ENCODE assay signal across 8 mouse cellular contexts in genomic region chr12:8921394-8922368, GRCm38 (mm10). TPM values are rescaled to one million over a fixed set of nuclear protein-coding genes. Genes with fewer than 3 reads are reported as not detected.
DNase-seq lines count a peak whose midpoint lies in the region; ATAC-seq and TF ChIP-seq lines count a peak whose summit lies in the region.

Gene Laptm4a (plus strand): TSS chr12:8921664.

- ATAC-seq in forebrain, embryonic 12.5 days (ENCODE audit: low FRiP score): peak; percentile 99
- ATAC-seq in heart, postnatal 0 days (ENCODE audit: insufficient read depth, low read depth): peak; percentile 98
- ATAC-seq in liver, embryonic 16.5 days (ENCODE audit: low read depth): peak; percentile 96
- ATAC-seq in neural tube, embryonic 13.5 days (ENCODE audit: low read depth): peak; percentile 98

- peaks cover 25% of the 10 kb centered on the region for H3K36me3 ChIP-seq in E14TG2a.4 (ENCODE audit: insufficient read depth, low read length)
- peaks cover 19% of the 10 kb centered on the region; the same call in 1 of the 2 replicates for H3K36me3 ChIP-seq in forebrain, embryonic 12.5 days (replicated peaks)
- peaks cover 7% of the 10 kb centered on the region; the same call in 1 of the 2 replicates for H3K36me3 ChIP-seq in heart, postnatal 0 days (replicated peaks; ENCODE audit: control insufficient read depth, insufficient read depth, low read length)
- no peaks in the 10 kb centered on the region for H3K36me3 ChIP-seq in liver, embryonic 16.5 days (ENCODE audit: control insufficient read depth, insufficient read depth)
- 0 out of 2 replicates have a peak, but pooled peaks cover 4% of the 10 kb centered on the region for H3K36me3 ChIP-seq in neural tube, embryonic 13.5 days
- no peaks in the 10 kb centered on the region; the same call in 1 of the 2 replicates for H3K36me3 ChIP-seq in testis, adult 2 months (ENCODE audit: control insufficient read depth, insufficient read depth, low read length)

- under 1% methylated on average over 73 of the region's 73 CpGs for WGBS in forebrain, embryonic 12.5 days
- WGBS in heart, postnatal 0 days: under 1% methylated on average over 73 of the region's 73 CpGs
- WGBS in liver, embryonic 16.5 days (ENCODE audit: insufficient replicate concordance): under 1% methylated on average over 73 of the region's 73 CpGs
- WGBS in neural tube, embryonic 13.5 days: under 1% methylated on average over 73 of the region's 73 CpGs

- peak; percentile 88 for TF ChIP-seq POLR2A in testis, adult 2 months (IDR thresholded peaks at IDR 0.05; ENCODE audit: control insufficient read depth, low read depth, low read length)

- H3K4me1 ChIP-seq in E14TG2a.4 (replicated peaks; ENCODE audit: low read depth, low read length): peaks cover 58% of the 10 kb centered on the region
- peaks cover 24% of the 10 kb centered on the region for H3K4me1 ChIP-seq in forebrain, embryonic 12.5 days
- peaks cover 26% of the 10 kb centered on the region for H3K4me1 ChIP-seq in heart, postnatal 0 days (ENCODE audit: control insufficient read depth, insufficient read depth)
- H3K4me1 ChIP-seq in liver, embryonic 16.5 days (ENCODE audit: control insufficient read depth, low read depth, low read length): peaks cover 25% of the 10 kb centered on the region
- H3K4me1 ChIP-seq in neural tube, embryonic 13.5 days (replicated peaks): peaks cover 41% of the 10 kb centered on the region
- H3K4me1 ChIP-seq in testis, adult 2 months (ENCODE audit: control insufficient read depth, insufficient read depth, low read length): peaks cover 4% of the 10 kb centered on the region; the same call in 1 of the 2 replicates

- peak within 1 kb of the TSS; percentile 97 for H3K27ac ChIP-seq in forebrain, embryonic 12.5 days
- H3K27ac ChIP-seq in heart, postnatal 0 days (ENCODE audit: low read depth): peak within 1 kb of the TSS; percentile 99
- H3K27ac ChIP-seq in liver, embryonic 16.5 days (ENCODE audit: low read length): peak within 1 kb of the TSS; percentile 95
- peak within 1 kb of the TSS; percentile 97 for H3K27ac ChIP-seq in neural tube, embryonic 13.5 days (replicated peaks)
- peak within 1 kb of the TSS; percentile 99 for H3K27ac ChIP-seq in testis, adult 2 months (ENCODE audit: control insufficient read depth, insufficient read depth, low read depth, low read length)

- peak; percentile 56; the same call in 1 of the 2 replicates for TF ChIP-seq EP300 in heart, postnatal 0 days (IDR thresholded peaks at IDR 0.05; ENCODE audit: low read depth)

- peak within 1 kb of the TSS; percentile 96 for H3K4me3 ChIP-seq in E14TG2a.4 (replicated peaks; ENCODE audit: low read length)
- H3K4me3 ChIP-seq in forebrain, embryonic 12.5 days (replicated peaks): peak within 1 kb of the TSS; percentile 74
- H3K4me3 ChIP-seq in heart, postnatal 0 days (ENCODE audit: low read depth, low read length): peak within 1 kb of the TSS; percentile 95
- H3K4me3 ChIP-seq in liver, embryonic 16.5 days (ENCODE audit: low read depth, low read length): peak within 1 kb of the TSS; percentile 91
- H3K4me3 ChIP-seq in neural tube, embryonic 13.5 days: peak within 1 kb of the TSS; percentile 68
- peak within 1 kb of the TSS; percentile 98 for H3K4me3 ChIP-seq in testis, adult 2 months (ENCODE audit: control insufficient read depth, low read depth, low read length)

- peak within 1 kb of the TSS; percentile 71 for H3K4me2 ChIP-seq in forebrain, embryonic 12.5 days
- H3K4me2 ChIP-seq in heart, postnatal 0 days (ENCODE audit: low read depth, low read length): peak within 1 kb of the TSS; percentile 87
- peak within 1 kb of the TSS; percentile 91 for H3K4me2 ChIP-seq in liver, embryonic 16.5 days (ENCODE audit: low read depth, low read length)
- peak within 1 kb of the TSS; percentile 78 for H3K4me2 ChIP-seq in neural tube, embryonic 13.5 days

- no peaks in the 10 kb centered on the region for H3K9me3 ChIP-seq in E14TG2a.4 (ENCODE audit: low read length)
- no peaks in the 10 kb centered on the region for H3K9me3 ChIP-seq in forebrain, embryonic 12.5 days
- H3K9me3 ChIP-seq in heart, postnatal 0 days (replicated peaks; ENCODE audit: control insufficient read depth, low read length): no peaks in the 10 kb centered on the region
- no peaks in the 10 kb centered on the region for H3K9me3 ChIP-seq in liver, embryonic 16.5 days (replicated peaks; ENCODE audit: control insufficient read depth, low read length)
- no peaks in the 10 kb centered on the region for H3K9me3 ChIP-seq in neural tube, embryonic 13.5 days

- peak; percentile 93 for DNase-seq in c-Kit-positive CD71-positive TER-119-positive erythroid progenitor cells, embryonic 14.5 days (ENCODE audit: low spot score)
- peak; percentile 98 for DNase-seq in heart, postnatal 0 days (ENCODE audit: low spot score)
- DNase-seq in kidney, postnatal 4 days: peak; percentile 96 to 98

- peak within 1 kb of the TSS; percentile 88 for H3K9ac ChIP-seq in forebrain, embryonic 12.5 days
- H3K9ac ChIP-seq in heart, postnatal 0 days (replicated peaks; ENCODE audit: low read depth, low read length): peak within 1 kb of the TSS; percentile 91
- peak within 1 kb of the TSS; percentile 92 for H3K9ac ChIP-seq in liver, embryonic 16.5 days (ENCODE audit: low read depth, low read length)
- peak within 1 kb of the TSS; percentile 85 for H3K9ac ChIP-seq in neural tube, embryonic 13.5 days

- no peaks in the 10 kb centered on the region for H3K27me3 ChIP-seq in E14TG2a.4 (ENCODE audit: insufficient read depth, low read length)
- no peaks in the 10 kb centered on the region for H3K27me3 ChIP-seq in forebrain, embryonic 12.5 days
- H3K27me3 ChIP-seq in heart, postnatal 0 days (ENCODE audit: control insufficient read depth, insufficient read depth, low read length): no peaks in the 10 kb centered on the region
- H3K27me3 ChIP-seq in liver, embryonic 16.5 days (ENCODE audit: control insufficient read depth, insufficient read depth, low read depth, low read length): no peaks in the 10 kb centered on the region
- H3K27me3 ChIP-seq in neural tube, embryonic 13.5 days: no peaks in the 10 kb centered on the region
- no peaks in the 10 kb centered on the region for H3K27me3 ChIP-seq in testis, adult 2 months (ENCODE audit: control insufficient read depth, insufficient read depth, low read length)

- no peak for TF ChIP-seq CTCF in E14TG2a.4 (conservative IDR thresholded peaks at IDR 0.05; ENCODE audit: low read length)
- no peak for TF ChIP-seq CTCF in heart, postnatal 0 days (IDR thresholded peaks at IDR 0.05; ENCODE audit: low read depth)
- no peak for TF ChIP-seq CTCF in testis, adult 2 months (IDR thresholded peaks at IDR 0.05; ENCODE audit: control insufficient read depth, insufficient read depth, insufficient replicate concordance, low read depth, low read length)

RNA-seq across cellular contexts. Expression of gene Laptm4a, which starts in this region (rescaled TPM):
- polyA plus RNA-seq in forebrain, embryonic 12.5 days (2016; fragmentation: Nextera tagmentation; extraction: Ambion mirVana): 212 and 215 TPM in 2 replicates
- total RNA-seq in heart, postnatal 0 days (2014; rRNA removed; ENCODE audit: low replicate concordance): 365 and 397 TPM in 2 replicates
- 356 and 358 TPM in 2 replicates for polyA plus RNA-seq in heart, postnatal 0 days (2015; fragmentation: Nextera tagmentation; extraction: Ambion mirVana)
- polyA plus RNA-seq in liver, embryonic 16.5 days (2015; fragmentation: Nextera tagmentation; extraction: Ambion mirVana): 71.2 and 72.0 TPM in 2 replicates
- 235 and 251 TPM in 2 replicates for polyA plus RNA-seq in neural tube, embryonic 13.5 days (2015; fragmentation: Nextera tagmentation; extraction: Ambion mirVana)
- polyA plus RNA-seq in testis, adult 2 months (2012; rRNA removed): 315 and 383 TPM in 2 replicates

Comparison
In these comparisons a context has a peak if more than half of its experiments do, and no peak if none do; other contexts are left out.
1. Peak in every context shown above with its lines: DNase-seq, ATAC-seq, H3K4me3 ChIP-seq and H3K27ac ChIP-seq.